Mouse (Mus musculus) gastrocnemius, postnatal 36 days (tissue): Measurements from ENCODE around the gene Tmem106b. TPM values are rescaled to one million over a fixed set of nuclear protein-coding genes. Genes with fewer than 3 reads are reported as not detected.

ENCODE experiments used
- DNase-seq, 2 experiments: peaks; one replicate each; pipeline ENCODE4 v3.0.0; 2022
- intact Hi-C: fragments of 180-260 bp; cut with DNase I; formaldehyde crosslinking; loops from one replicate; pipeline ENCODE4 v1.15.1; 2025
- long read RNA-seq, 2 experiments: library from polyadenylated mRNA; stranded (forward); transcript quantifications; one replicate each; pipeline ENCODE4 v2.0.0; 2021
- total RNA-seq, 2 experiments: library from RNA; stranded (reverse); gene quantifications; 2 replicates each; pipeline ENCODE4 v1.2.3; 2021

The Tmem106b gene
- 10 to 100 TPM; 47.1 to 61.6 TPM for total RNA-seq
- long read RNA-seq, experiment 1, full-length matches to known transcripts = 13 of 19 reads
- long read RNA-seq, experiment 1, partial matches to known transcripts = 1 of 19 reads
- long read RNA-seq, experiment 1, other reads (novel, unspliced or antisense) = 5 of 19 reads
- long read RNA-seq, experiment 2, full-length matches to known transcripts = 16 of 20 reads
- long read RNA-seq, experiment 2, partial matches to known transcripts = 2 of 20 reads
- long read RNA-seq, experiment 2, other reads (novel, unspliced or antisense) = 2 of 20 reads

GRCm38 (mm10) chr6:13069302-13070146, at the start of gene Tmem106b:
Tmem106b (plus strand) TSS chr6:13069759.
- DNase-seq = peak; percentile 92 to 96
- intact Hi-C loops = no loop called here

DNA sequence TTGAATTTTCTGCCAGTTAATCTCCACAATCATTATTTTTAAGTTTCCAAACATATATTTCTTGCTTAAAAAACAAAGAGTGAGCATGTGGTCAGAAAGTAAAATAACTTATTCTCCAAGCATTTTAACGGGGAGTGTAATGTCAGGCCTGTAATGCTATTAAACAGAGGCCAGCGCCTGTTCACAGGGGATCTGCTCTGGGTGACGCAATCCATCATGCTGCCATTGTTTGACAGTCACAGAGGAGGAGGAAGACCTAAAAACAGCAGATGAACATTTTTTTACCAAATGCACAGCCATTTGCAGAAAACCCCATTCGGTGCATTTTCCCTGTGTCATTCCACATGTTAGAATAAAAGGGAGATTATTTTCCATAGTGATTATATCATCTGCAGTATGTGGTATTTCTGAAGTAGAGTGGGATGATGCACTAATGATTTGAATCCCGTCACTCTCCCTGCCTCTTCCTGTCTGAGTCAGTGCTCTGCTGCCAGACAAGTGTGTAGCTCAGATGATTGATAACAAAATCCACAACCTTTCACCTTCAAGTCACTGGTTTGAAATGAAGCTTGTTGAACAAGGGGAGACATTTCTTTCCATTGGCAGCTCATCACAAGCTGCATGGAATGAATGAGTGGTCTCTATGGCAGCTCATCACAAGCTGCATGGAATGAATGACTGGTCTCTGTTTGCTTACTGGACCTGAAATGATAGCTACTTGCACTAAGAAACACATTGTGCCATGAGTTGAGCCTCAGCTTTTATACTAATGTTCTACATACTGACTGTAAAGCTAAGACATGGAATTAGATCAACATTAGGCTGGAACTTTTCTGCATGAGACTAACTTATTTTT, 48.1 kb upstream of the Tmem106b start:
- intact Hi-C loops = no loop called here
- no peak for DNase-seq

DNA sequence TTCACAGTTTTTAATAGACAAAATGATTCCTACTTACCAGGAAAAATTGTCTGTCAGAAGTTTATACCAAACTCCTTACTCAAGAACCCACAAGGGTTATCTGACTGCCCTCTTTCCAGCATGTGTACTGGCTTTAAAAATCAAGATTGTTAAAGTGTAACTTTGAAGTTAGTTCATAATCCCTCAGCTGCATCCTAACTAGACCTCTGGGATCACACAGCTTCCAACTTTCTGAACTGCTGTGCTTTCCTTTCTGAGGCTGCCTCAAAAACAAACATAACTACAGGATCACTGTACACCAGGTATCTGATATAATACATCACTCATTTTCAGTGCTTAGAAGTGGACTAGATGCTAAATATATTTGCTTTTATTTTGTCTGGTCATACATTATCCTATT, 39.0 kb upstream of the Tmem106b start:
- DNase-seq = no peak
- intact Hi-C loops = no loop called here

DNA sequence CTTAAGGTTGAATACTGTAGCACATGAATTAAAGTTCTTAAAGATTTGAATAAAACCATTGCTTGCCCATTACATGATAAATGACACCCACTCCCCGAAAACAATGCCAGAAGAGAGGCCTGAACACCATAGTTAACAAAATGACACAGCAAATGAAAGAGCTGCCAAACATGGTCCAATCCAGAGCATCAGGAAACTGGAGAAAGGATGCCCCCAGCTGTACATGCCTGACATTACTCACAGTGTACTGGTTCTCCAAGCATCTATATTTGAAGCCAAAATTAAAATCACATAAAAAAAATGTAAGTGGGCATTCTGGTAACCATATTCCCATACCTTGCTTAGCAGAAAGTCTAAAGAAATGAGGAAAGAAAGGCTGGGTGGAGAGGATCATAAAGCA, 38.6 kb upstream of the Tmem106b start:
- intact Hi-C loops = no loop called here
- DNase-seq = no peak

- intact Hi-C loops = no loop called here
- no peak for DNase-seq
Observed at GRCm38 (mm10) chr6:13052408-13053200, 17.0 kb upstream of the Tmem106b start.

DNA sequence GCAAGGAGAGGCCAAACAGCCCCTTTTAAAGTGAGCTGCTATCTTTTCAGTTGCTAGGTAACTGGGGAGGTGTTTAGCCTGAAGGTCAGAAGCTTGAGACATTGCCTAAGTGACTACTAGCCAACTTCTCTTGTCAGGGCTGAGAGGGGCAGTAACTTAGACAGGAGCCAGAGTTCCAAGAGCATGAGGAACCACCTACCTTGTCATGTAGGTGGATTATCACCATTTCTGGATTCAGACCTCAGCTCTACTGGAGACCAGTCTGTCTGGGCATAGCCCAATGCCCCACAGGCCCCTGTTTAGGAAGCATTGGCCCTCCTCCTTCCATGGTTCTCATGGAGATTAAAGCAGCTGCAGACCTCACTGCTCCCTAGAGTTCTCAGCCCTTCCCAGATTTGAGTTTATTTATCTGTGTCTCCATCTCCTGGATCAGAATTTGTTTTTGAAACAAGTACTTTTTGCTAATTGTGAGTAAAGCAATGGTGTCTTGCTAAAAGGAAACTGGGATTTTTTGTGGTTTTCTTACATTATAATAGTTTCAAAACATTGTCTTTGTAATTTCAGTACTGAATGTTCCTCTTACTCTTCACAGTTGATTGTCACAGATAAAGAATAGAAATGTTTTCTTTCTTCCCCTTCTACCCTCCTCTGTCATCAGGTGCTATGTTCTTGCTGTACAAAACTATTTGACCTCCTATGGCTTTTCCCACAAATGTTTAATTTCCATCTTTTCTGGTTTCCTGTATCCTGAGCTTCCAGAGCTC, 8.1 kb upstream of the Tmem106b start:
- no peak for DNase-seq
- intact Hi-C loops = no loop called here

- intact Hi-C loops = no loop called here
- no peak for DNase-seq
Observed at GRCm38 (mm10) chr6:13062063-13062462, 7.5 kb upstream of the Tmem106b start.

GRCm38 (mm10) chr6:13062691-13063255, 6.8 kb upstream of the Tmem106b start:
- intact Hi-C loops = no loop called here
- DNase-seq = no peak

DNA sequence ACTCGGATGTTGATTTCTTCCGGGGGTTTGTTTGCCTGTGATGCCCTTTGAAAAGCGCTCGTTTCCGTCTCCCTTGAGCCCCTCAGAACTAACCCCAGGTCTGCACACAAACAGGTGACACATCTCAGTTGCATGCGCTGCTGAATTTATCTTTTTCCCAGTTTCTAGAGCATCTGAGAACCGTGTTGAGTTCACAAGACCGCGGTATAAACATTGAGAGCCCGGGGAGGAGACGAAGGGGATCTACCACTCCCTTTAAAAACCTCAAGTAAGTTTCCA, 527 bp downstream of the Tmem106b start:
- DNase-seq = no peak
- intact Hi-C loops = no loop called here

DNA sequence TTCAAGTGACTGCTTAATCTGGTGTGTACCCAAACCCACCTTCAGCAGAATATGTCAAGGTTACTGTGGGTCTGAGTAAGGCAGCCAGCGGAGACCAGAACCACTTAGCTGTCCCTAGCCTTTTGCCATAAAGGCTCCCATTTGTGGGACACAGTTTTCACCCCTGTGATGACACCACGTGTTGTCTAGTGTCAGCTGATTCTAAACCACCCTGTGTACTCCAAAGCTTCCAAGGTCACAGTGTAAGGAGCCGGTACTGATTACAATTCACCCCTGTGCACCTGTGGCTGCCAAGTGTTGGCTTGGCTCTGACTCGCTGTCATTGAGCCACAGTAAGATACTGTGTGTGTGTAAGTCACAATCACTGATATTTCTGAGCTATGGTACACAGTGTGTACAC, 926 bp downstream of the Tmem106b start:
- DNase-seq = peak in 1 of 2 experiments; percentile 21
- intact Hi-C loops = no loop called here

DNA sequence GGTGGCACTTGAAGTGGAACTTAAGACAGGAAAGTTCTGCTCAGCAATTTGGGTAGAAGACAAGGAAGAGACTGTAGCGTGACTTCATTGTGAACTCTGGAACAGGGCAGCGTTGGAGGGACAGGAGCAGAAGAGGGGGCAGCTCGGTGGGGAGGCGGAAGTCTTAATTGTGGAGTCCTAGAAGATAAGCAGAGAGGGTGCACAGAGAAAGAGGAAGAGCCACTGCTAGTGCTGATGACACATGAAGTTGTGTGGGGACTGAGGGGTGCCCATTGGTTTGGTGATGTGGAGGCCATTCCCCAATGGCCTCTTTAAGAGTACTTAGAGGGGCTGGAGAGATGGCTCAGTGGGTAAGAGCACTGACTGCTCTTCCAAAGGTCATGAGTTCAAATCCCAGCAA, 3.5 kb downstream of the Tmem106b start:
- DNase-seq = no peak
- intact Hi-C loops = no loop called here

GRCm38 (mm10) chr6:13073876-13074275, 4.3 kb downstream of the Tmem106b start:
- DNase-seq = no peak
- intact Hi-C loops = no loop called here

- DNase-seq = no peak
- intact Hi-C loops = no loop called here
Observed at GRCm38 (mm10) chr6:13082881-13083280, 13.3 kb downstream of the Tmem106b start.

DNA sequence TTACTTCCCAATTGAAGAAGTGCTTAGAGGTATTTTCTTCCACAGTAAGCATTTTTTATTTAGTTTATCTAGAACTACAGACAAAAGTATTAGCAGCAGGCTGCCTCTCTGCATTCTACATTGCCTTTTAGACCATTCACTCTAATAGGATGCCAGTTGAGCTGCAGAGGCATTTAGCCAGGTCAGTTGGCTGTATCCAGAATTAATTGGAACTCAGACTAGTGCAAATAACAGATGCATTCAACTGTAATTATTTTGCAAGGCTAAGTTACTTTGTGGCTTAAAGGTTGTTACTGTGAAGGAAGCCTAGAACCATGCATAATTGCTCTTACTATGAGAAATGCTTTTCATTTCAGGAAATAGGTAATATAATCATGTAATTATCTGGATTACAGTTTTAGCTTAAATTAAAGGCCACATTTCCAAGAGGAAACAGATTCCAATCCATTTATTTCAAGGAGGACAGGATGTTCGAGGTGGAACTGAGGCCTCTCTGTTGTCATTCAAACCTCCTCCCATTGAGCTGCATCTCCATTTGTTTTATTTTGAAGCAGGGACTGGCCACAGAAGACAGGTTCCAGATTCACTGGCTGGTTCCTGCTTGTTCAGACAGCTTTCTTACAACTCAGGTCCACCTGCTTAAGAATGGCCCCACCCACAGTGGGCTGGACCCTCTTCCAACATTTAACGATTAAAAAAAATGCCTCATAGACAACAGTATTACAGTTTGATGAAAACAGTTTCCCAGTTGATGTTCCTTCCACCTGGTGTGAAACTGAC, 27.3 kb downstream of the Tmem106b start:
- no peak for DNase-seq
- intact Hi-C loops = no loop called here

DNA sequence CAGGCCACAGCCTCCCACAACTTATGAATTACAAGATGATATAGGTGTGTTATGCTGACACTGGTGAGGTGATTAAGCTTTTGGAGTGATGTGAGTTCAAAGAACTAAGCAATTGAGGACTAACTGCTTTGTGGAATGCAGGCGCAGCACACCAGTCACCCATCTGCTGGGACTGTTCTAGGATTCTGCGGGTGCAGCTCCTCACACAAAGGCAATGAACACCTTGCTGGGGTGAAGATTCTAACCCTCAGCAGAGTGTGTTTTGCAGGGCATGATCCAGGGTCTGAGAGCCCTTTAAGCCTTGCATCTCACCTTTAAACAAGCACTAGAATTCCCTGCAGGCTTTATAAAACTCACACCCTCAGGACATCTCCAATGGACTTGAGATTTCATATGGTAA, 30.6 kb downstream of the Tmem106b start:
- no peak for DNase-seq
- intact Hi-C loops = no loop called here

- intact Hi-C loops = no loop called here
- DNase-seq = no peak
Observed at GRCm38 (mm10) chr6:13108662-13109061, 39.1 kb downstream of the Tmem106b start.

DNA sequence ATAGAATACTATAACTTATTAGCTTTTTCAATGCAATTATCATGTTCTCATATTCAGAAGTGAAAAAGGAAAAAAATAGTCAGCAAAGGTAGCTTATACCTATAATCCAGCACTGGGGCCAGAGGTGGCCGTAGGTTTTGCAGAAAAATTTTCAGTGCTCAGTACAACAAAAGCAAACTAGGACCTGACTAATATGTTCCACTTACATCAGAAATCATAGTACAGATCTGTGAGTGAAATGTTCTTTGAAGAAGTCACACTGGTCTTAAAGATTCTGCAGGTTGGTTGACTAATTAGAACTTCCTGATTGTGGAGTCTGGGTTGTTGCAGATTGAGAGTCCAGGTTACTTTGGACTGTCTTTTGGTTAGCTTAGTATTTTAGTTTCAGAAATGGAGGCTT, 67.7 kb downstream of the Tmem106b start:
- DNase-seq = no peak
- intact Hi-C loops = no loop called here
